Mouse (Mus musculus) heart, embryonic 15.5 days (tissue): ENCODE data around the gene Fgf22. TPM values are rescaled to one million over a fixed set of nuclear protein-coding genes. Genes with fewer than 3 reads are reported as not detected.

Source experiments
- ATAC-seq: fragments of 200-750 bp; cut with Nextera tagmentation; replicated peaks from 2 replicates; pipeline ENCODE4 v1.8.0; 2017; ENCODE audit warnings: low read depth, moderate TSS enrichment; ENCODE audit not compliant: insufficient number of reproducible peaks, insufficient read depth, low FRiP score
- H3K27ac ChIP-seq: fragments of 300-500 bp; sonication (generic); 2 replicates; pipeline ENCODE4 v1.5.1; 2015; ENCODE audit warnings: mild to moderate bottlenecking, inconsistent platforms
- H3K27me3 ChIP-seq: fragments of 300-500 bp; sonication (generic); 2 replicates; pipeline ENCODE4 v1.6.1; 2015; ENCODE audit warnings: inconsistent platforms
- H3K36me3 ChIP-seq: fragments of 300-500 bp; sonication (generic); 2 replicates; pipeline ENCODE4 v1.6.1; 2015; ENCODE audit warnings: mild to moderate bottlenecking, inconsistent platforms
- H3K4me1 ChIP-seq: fragments of 300-500 bp; sonication (generic); replicated peaks from 2 replicates; pipeline ENCODE4 v1.6.1; 2015; ENCODE audit warnings: inconsistent platforms
- H3K4me2 ChIP-seq: fragments of 300-500 bp; sonication (generic); 2 replicates; pipeline ENCODE4 v1.6.1; 2015; ENCODE audit warnings: inconsistent platforms, mild to moderate bottlenecking, moderate library complexity
- H3K4me3 ChIP-seq: fragments of 300-500 bp; sonication (generic); 2 replicates; pipeline ENCODE4 v1.5.1; 2015; ENCODE audit warnings: mild to moderate bottlenecking, inconsistent platforms
- H3K9ac ChIP-seq: fragments of 300-500 bp; sonication (generic); 2 replicates; pipeline ENCODE4 v1.6.1; 2015; ENCODE audit warnings: mild to moderate bottlenecking, inconsistent platforms
- H3K9me3 ChIP-seq: fragments of 300-500 bp; sonication (generic); replicated peaks from 2 replicates; pipeline ENCODE4 v1.6.1; 2016; ENCODE audit warnings: inconsistent platforms
- WGBS: fragments of 180-500 bp; shearing (Covaris S2); methylation state at CpG from one replicate; pipeline ENCODE4 v1.1.7; 2015; ENCODE audit warnings: mixed read lengths; 5-methylcytosine and 5-hydroxymethylcytosine counted together
- polyA plus RNA-seq: library from polyadenylated mRNA; unstranded; fragments of >200 nt; fragmentation: Nextera tagmentation; extraction: Ambion mirVana; gene quantifications from 2 replicates; pipeline ENCODE4 v1.2.1, GENCODE M21; 2015

Gene Fgf22
- polyA plus RNA-seq, 1 experiment from 2014 or later, result 0.06 TPM

DNA sequence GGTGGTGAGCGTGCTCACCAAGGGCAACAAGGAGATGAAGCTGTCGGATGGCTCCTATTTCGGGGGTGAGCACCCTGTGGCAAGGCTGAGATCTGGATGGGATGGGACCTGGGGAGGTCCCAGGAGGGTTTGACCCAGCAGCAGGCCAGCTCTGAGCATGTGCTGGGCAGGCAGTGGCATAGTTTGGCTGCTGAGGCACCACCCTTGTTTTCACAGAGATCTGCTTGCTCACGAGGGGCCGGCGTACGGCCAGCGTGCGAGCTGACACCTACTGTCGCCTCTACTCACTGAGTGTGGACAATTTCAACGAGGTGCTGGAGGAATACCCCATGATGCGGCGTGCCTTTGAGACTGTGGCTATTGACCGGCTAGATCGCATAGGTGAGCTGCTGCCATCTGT, 21.0 kb upstream of the Fgf22 start:
- H3K9ac ChIP-seq, result no peak overlapping the region
- peaks cover 50% of the 10 kb centered on the region for H3K36me3 ChIP-seq
- H3K4me2 ChIP-seq, result no peak overlapping the region
- peaks cover 15% of the 10 kb centered on the region for H3K4me1 ChIP-seq
- H3K27ac ChIP-seq, result no peak overlapping the region
- peaks cover 12% of the 10 kb centered on the region for H3K27me3 ChIP-seq
- ATAC-seq, result no peak
- peaks cover 9% of the 10 kb centered on the region; the same call in 1 of the 2 replicates for H3K9me3 ChIP-seq
- WGBS, result 82% methylated on average over 15 of the region's 15 CpGs
- no peak overlapping the region for H3K4me3 ChIP-seq

DNA sequence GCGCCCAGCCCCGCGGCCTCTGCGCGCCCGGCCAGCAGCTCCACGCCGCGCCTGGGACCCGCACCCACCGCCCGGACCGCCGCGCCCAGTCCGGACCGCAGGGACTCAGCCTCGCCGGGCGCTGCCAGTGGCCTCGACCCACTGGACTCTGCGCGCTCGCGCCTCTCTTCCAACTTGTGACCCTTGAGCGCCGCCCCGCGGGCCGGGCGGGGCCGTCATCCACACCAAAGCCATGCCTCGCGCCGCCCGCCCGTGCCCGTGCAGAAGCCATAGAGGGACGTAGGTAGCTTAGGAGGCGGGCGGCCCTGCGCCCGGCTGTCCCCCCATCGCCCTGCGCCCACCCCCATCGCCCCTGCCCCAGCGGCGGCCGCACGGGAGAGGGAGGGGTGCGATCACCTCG, 19.5 kb upstream of the Fgf22 start:
- peaks cover 65% of the 10 kb centered on the region for H3K36me3 ChIP-seq
- no peak overlapping the region for H3K9ac ChIP-seq
- H3K4me2 ChIP-seq, result peak overlapping the region; percentile 31
- 35% methylated on average over 39 of the region's 52 CpGs for WGBS
- H3K27ac ChIP-seq, result no peak overlapping the region
- peak overlapping the region; percentile 5; the same call in 1 of the 2 replicates for H3K4me3 ChIP-seq
- H3K27me3 ChIP-seq, result peaks cover 9% of the 10 kb centered on the region; the same call in 1 of the 2 replicates
- no peak for ATAC-seq
- H3K9me3 ChIP-seq, result peaks cover 23% of the 10 kb centered on the region; the same call in 1 of the 2 replicates
- H3K4me1 ChIP-seq, result 0 out of 2 replicates have a peak, but pooled peaks cover 7% of the 10 kb centered on the region

DNA sequence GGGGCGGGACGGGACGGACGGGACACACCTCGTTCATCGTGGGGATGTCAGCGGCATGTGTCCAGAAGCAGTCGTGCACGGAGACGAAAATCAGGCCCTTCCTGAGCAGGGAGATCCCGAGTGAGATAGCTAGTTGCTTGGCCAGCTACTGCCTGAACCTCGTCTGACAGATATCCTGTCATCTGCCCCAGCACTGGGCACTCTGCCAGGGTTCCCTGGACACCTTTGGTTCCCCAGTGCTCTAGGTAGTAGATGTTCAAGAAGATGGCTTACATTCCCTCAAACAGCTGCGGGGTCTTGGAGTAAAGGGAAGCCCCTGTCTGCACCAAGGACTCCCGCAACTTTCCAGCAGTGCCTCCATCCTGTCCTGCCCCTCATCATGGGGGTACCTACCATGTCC, 18.2 kb upstream of the Fgf22 start:
- no peak overlapping the region for H3K4me3 ChIP-seq
- no peak overlapping the region for H3K4me2 ChIP-seq
- WGBS, result 88% methylated on average over 14 of the region's 14 CpGs
- no peak overlapping the region for H3K9ac ChIP-seq
- ATAC-seq, result no peak
- H3K27ac ChIP-seq, result no peak overlapping the region
- peaks cover 9% of the 10 kb centered on the region; the same call in 1 of the 2 replicates for H3K27me3 ChIP-seq
- H3K4me1 ChIP-seq, result 0 out of 2 replicates have a peak, but pooled peaks cover 7% of the 10 kb centered on the region
- peaks cover 23% of the 10 kb centered on the region; the same call in 1 of the 2 replicates for H3K9me3 ChIP-seq
- H3K36me3 ChIP-seq, result peaks cover 78% of the 10 kb centered on the region

DNA sequence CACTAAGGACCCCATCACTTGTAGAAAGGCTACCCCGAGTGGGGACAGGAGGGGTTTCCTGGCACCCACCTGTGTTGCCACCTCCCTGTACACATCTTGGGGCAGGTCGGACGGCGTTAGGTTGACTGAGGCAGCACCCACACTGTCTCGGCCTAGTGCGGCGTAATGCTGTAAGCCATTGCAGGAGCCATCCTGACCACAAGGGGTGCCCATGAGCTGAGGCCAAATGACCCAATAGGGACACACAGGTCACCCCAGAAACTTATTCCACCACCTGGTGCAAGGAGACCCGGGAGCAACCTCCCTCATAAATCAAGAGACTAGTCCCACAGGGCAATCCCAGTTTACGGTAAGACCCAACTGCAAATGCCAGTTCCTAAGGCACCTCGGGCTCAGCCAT, 16.6 kb upstream of the Fgf22 start:
- Histone ChIP-seq H3K9me3 (peaks cover 23% of the 10 kb centered on the region; the same call in 1 of the 2 replicates), H3K4me1 (0 out of 2 replicates have a peak, but pooled peaks cover 7% of the 10 kb centered on the region), H3K27me3 (peaks cover 9% of the 10 kb centered on the region; the same call in 1 of the 2 replicates), H3K4me2 (no peak overlapping the region), H3K36me3 (peaks cover 92% of the 10 kb centered on the region), H3K4me3 (no peak overlapping the region), H3K27ac (no peak overlapping the region), H3K9ac (no peak overlapping the region)
- 93% methylated on average over 10 of the region's 10 CpGs for WGBS
- ATAC-seq, result no peak

DNA sequence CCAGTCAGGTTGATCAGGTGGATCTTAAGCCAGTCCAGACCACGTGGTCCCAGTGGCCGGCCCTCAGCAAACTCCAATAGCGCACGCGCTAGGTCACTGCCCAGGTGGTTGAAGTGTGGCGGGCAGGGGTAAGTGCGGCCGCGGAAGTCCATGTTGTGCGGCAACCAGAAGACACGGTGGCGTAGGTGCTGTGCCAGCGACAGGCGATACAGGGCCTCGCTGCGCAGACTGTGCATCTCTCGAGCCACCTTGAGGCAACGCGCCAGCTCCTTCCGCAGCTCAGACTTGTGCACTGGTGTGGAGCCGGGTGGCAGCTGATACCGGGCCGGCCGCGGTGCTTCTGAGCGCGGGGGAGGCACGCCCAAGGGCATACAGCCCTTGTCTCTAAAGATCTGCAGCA, 15.6 kb upstream of the Fgf22 start:
- Histone ChIP-seq H3K4me2 (no peak overlapping the region), H3K27me3 (peaks cover 9% of the 10 kb centered on the region; the same call in 1 of the 2 replicates), H3K27ac (no peak overlapping the region), H3K4me3 (no peak overlapping the region), H3K36me3 (peaks cover 88% of the 10 kb centered on the region), H3K4me1 (0 out of 2 replicates have a peak, but pooled peaks cover 7% of the 10 kb centered on the region), H3K9ac (no peak overlapping the region), H3K9me3 (peaks cover 23% of the 10 kb centered on the region; the same call in 1 of the 2 replicates)
- 95% methylated on average over 28 of the region's 28 CpGs for WGBS
- ATAC-seq, result no peak

DNA sequence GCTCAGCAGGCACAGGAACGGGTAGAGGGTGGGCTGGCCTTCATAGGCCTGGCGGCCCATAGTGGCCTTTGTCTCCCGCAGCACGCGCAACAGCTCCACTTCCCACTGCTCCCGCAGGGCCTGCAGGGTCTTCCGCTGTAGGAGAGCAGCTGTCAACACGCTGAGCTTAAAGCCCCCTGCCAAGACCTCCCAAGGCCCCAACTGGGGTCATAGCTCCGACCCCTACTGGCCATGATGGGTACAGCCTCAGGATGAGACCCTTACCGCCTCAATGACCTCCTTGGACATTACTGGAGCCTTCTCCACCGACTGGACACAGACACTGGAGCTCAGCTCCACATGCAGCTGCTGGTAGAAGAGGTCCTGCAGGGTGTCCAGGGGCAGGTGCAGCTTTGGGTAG, 14.0 kb upstream of the Fgf22 start:
- H3K9me3 ChIP-seq, result peaks cover 23% of the 10 kb centered on the region; the same call in 1 of the 2 replicates
- WGBS, result 75% methylated on average over 11 of the region's 11 CpGs
- H3K4me1 ChIP-seq, result peaks cover 7% of the 10 kb centered on the region
- H3K27me3 ChIP-seq, result peaks cover 5% of the 10 kb centered on the region; the same call in 1 of the 2 replicates
- no peak overlapping the region for H3K4me3 ChIP-seq
- no peak overlapping the region for H3K27ac ChIP-seq
- H3K36me3 ChIP-seq, result peaks cover 75% of the 10 kb centered on the region
- H3K4me2 ChIP-seq, result no peak overlapping the region
- H3K9ac ChIP-seq, result no peak overlapping the region
- no peak for ATAC-seq

DNA sequence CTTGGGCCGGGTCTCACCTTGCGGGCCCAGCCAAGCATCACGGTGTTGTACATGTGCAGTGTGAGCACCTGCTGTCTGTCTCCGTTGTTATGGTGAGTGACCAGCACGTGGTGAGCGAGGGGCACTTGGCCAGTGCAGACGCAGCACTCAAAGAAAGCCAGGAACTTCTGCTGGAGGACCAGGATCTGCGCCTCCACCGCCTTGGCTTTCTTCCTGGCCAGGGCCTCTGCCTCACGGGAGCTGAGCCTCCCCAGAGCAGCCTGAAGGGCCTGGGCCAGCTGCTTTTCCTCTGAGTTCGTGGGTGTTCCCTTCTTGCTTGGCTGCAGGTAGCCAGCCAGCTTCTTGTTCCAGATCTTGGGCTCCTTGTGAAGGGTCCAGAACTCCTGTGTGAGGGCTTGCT, 11.7 kb upstream of the Fgf22 start:
- no peak overlapping the region for H3K27ac ChIP-seq
- H3K36me3 ChIP-seq, result peaks cover 52% of the 10 kb centered on the region
- WGBS, result 87% methylated on average over 11 of the region's 11 CpGs
- H3K4me3 ChIP-seq, result no peak overlapping the region
- H3K4me2 ChIP-seq, result no peak overlapping the region
- H3K9ac ChIP-seq, result no peak overlapping the region
- peaks cover 15% of the 10 kb centered on the region for H3K4me1 ChIP-seq
- H3K27me3 ChIP-seq, result no peaks in the 10 kb centered on the region
- peaks cover 20% of the 10 kb centered on the region; the same call in 1 of the 2 replicates for H3K9me3 ChIP-seq
- ATAC-seq, result no peak

DNA sequence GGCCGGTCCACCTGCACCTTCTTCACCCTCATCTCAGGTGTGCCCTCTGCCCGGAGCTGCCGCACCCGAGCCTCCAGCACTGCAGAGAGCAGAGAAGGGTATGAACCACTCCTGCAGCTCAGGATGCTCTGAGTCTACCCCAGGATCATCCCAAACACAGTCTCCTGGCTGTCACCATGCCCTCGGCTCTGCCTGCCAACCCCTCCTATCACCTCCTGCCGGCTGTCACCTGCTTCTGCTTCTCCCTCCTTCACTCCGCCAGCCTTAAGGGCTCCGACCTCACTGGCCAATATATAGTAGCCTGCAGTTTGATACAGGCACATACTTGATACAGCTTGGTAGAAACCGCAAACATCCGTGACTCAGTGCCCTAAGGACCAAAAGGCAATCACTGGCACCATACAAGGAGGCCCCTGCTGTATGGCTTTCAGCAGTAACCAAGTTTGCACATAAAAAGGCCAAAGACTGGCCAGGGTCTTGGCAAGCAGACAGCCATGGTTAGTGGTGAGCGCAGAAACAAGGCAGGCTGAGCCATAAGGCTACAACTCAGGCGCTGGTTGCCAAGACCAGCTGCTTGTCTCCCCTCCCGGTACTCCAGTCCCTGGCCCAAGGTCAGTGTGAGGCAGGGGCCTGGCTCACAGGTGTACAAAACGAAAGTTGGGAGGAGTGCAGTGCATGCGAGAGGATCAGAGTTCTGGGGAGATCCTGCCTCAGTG, 11.1 kb upstream of the Fgf22 start:
- H3K27me3 ChIP-seq, result no peaks in the 10 kb centered on the region
- 92% methylated on average over 15 of the region's 15 CpGs for WGBS
- no peak overlapping the region for H3K27ac ChIP-seq
- H3K4me1 ChIP-seq, result peaks cover 15% of the 10 kb centered on the region
- H3K9ac ChIP-seq, result no peak overlapping the region
- H3K36me3 ChIP-seq, result peaks cover 45% of the 10 kb centered on the region
- peaks cover 15% of the 10 kb centered on the region; the same call in 1 of the 2 replicates for H3K9me3 ChIP-seq
- no peak overlapping the region for H3K4me3 ChIP-seq
- ATAC-seq, result no peak
- H3K4me2 ChIP-seq, result no peak overlapping the region

DNA sequence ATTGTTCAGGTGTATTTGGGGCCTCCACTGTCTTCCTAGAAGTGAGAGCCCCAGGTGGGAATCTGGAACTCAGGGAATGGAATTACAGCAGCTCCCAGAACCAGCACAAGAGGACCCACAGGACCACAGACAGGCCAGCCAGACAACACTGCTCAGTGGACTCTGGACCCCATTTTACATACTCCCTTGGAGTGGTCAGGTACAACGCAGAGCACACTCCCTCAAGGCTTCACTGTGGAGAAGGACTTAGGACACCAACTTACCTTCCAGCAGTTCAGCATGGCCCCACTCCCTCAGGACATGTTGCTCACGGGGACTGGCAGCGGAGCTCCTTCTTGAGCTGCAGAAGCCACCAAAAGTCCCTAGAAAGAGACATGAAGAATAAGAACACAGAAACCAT, 9.5 kb upstream of the Fgf22 start:
- ATAC-seq, result no peak
- Histone ChIP-seq H3K4me3 (peak overlapping the region; percentile 75), H3K4me1 (peaks cover 15% of the 10 kb centered on the region), H3K4me2 (peak overlapping the region; percentile 77), H3K27me3 (no peaks in the 10 kb centered on the region), H3K36me3 (peaks cover 29% of the 10 kb centered on the region), H3K9me3 (no peaks in the 10 kb centered on the region; the same call in 1 of the 2 replicates), H3K9ac (no peak overlapping the region), H3K27ac (no peak overlapping the region)
- 91% methylated on average over 3 of the region's 3 CpGs for WGBS

DNA sequence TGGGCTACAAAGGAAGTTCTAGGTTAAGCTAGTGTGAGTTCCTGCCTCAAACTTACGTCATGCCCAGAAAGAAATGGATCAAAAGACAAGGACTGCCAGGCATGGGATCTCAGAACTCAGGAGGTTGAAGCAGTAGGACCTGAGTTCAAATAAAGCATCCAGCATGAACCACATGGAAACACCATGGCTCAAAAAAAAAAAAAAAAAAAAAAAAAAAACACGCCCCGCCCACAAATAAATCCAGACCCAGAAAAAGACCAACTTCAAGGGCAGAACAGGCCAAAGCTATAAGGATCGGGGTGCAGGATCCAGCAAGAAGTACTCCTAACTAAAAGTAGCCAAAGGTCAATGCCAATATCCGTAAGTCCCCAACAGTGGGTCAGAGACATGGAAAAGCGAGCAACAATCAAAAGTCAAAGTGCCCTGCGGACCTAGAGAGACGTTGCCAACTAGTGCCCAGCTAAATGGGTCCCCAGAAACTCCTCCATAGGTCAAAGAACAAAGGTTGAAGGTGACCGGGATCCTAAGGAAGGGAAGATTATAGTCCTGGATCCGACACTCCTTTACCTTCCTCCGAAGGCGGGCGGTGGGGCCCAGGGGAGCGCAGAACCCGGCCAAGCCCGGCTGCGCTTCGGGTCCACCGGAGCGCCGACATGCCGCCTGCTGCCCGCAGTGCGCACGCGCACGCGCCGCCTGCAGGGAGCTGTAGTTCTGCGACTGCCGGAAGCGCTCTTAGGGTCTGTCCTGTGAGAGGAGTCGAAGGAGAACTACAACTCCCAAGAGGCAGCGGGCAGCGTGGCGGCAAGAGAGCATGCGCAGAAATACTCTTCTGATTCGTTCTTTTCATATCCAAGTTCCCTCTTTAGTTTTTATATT, 8.7 kb upstream of the Fgf22 start, which contains the start of gene Polrmt:
Gene Polrmt (minus strand): TSS at position 684 of the 876 bp plus-strand sequence.
- Histone ChIP-seq H3K27ac (peak within 1 kb of the TSS; percentile 48; the same call in 1 of the 2 replicates), H3K4me3 (peak within 1 kb of the TSS; percentile 75), H3K4me2 (peak within 1 kb of the TSS; percentile 77), H3K9ac (peak within 1 kb of the TSS; percentile 72), H3K36me3 (peaks cover 22% of the 10 kb centered on the region), H3K9me3 (no peaks in the 10 kb centered on the region), H3K27me3 (no peaks in the 10 kb centered on the region), H3K4me1 (peaks cover 15% of the 10 kb centered on the region)
- 3% methylated on average over 38 of the region's 38 CpGs for WGBS
- ATAC-seq, result peak; percentile 96

DNA sequence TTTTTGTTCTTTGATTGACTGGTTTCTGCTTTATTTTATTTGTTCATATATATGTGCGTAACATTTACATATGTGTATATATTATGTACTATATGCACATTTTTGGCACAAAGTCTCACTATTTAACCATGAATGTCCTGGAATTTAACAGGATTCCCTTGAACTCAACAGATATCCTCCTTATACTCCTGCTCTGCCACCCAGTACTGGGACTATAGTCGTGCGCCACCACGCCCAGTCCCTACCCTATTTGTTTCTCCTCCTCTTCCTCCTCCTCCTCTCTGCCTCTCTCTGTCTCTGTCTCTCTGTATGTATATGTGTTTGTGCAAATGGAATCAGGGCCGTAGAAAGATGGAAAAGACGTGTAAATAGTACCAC, 8.1 kb upstream of the Fgf22 start:
- H3K27me3 ChIP-seq, result no peaks in the 10 kb centered on the region
- H3K4me2 ChIP-seq, result peak overlapping the region; percentile 61
- ATAC-seq, result peak; percentile 28; the same call in 1 of the 2 replicates
- no peak overlapping the region for H3K9ac ChIP-seq
- WGBS, result 21% methylated on average over 6 of the region's 6 CpGs
- H3K27ac ChIP-seq, result no peak overlapping the region; the same call in 1 of the 2 replicates
- H3K4me3 ChIP-seq, result peak overlapping the region; percentile 75
- peaks cover 16% of the 10 kb centered on the region for H3K36me3 ChIP-seq
- H3K4me1 ChIP-seq, result peaks cover 15% of the 10 kb centered on the region
- H3K9me3 ChIP-seq, result no peaks in the 10 kb centered on the region
